Mouse (Mus musculus) bone marrow, adult 2 months (tissue): ENCODE data around the gene Tbc1d4.

Experiments used
- CTCF ChIP-seq: fragments of 200-500 bp; IDR thresholded peaks from 2 replicates; pipeline ENCODE4 v1.5.1; 2011; ENCODE audit warnings: low read length, control low read depth; ENCODE audit not compliant: control insufficient read depth, insufficient read depth
- POLR2A ChIP-seq: fragments of 200-500 bp; IDR thresholded peaks from 2 replicates; pipeline ENCODE4 v1.6.1; 2011; ENCODE audit warnings: low read depth, mild to moderate bottlenecking, control low read depth, low read length, borderline replicate concordance; ENCODE audit not compliant: control insufficient read depth

DNA sequence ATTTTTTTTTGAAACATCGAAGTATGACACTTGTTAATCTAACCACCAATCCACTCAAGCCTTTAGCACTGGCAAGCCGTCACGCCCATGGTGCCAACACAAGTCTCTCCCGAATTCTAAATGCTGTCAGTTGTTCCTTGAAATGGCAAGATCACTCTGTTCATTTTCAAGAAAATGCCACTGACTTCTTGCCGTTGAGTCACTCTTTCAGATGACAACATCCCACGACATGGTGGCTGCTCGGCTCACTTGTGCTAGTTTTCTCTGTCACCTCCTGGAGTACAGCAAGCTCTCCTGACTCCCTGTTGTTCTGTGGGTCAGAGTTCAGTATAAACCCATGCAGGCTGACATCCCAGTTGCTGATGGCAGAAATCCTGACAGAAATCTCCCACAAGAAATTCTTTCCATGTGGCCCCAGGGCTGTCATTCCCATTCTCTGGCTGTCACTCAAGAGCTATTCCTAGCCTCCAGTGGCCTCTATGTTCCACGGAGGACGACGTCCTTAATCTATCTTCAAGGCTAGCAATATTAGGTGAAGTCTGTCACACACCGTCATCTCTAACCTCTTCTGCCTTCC, 81.5 kb downstream of the Tbc1d4 start:
- no peak for TF ChIP-seq POLR2A
- no peak for TF ChIP-seq CTCF
